Mouse (Mus musculus) limb, embryonic 11.5 days (tissue): ENCODE measurements around the gene Srr. TPM values are rescaled to one million over a fixed set of nuclear protein-coding genes. Genes with fewer than 3 reads are reported as not detected.

ENCODE experiments used
- ATAC-seq: fragments of 200-750 bp; cut with Nextera tagmentation; 2 replicates; pipeline ENCODE4 v1.8.0; 2017; ENCODE audit warnings: low read depth; ENCODE audit not compliant: insufficient number of reproducible peaks, low FRiP score, low TSS enrichment
- DNase-seq: peaks from one replicate; pipeline ENCODE4 v3.0.0-alpha.2; 2015; ENCODE audit warnings: low spot score
- H3K27ac ChIP-seq: fragments of 300-500 bp; sonication (generic); replicated peaks from 2 replicates; pipeline ENCODE4 v1.5.1; 2014; ENCODE audit warnings: low read depth, mild to moderate bottlenecking, low read length
- H3K27me3 ChIP-seq: fragments of 300-500 bp; sonication (generic); 2 replicates; pipeline ENCODE4 v1.6.1; 2014; ENCODE audit warnings: mild to moderate bottlenecking, low read length, mixed read lengths; ENCODE audit not compliant: control insufficient read depth, insufficient read depth
- H3K36me3 ChIP-seq: fragments of 300-500 bp; sonication (generic); 2 replicates; pipeline ENCODE4 v1.6.1; 2014; ENCODE audit warnings: mild to moderate bottlenecking, low read length, moderate library complexity, mixed read lengths; ENCODE audit not compliant: control insufficient read depth, insufficient read depth
- H3K4me1 ChIP-seq: fragments of 300-500 bp; sonication (generic); 2 replicates; pipeline ENCODE4 v1.6.1; 2014; ENCODE audit warnings: low read length, mixed read lengths; ENCODE audit not compliant: control insufficient read depth, insufficient read depth
- H3K4me2 ChIP-seq: fragments of 300-500 bp; sonication (generic); 2 replicates; pipeline ENCODE4 v1.6.1; 2014; ENCODE audit warnings: low read depth, mild to moderate bottlenecking, moderate library complexity; ENCODE audit not compliant: severe bottlenecking
- H3K4me3 ChIP-seq: fragments of 300-500 bp; sonication (generic); 2 replicates; pipeline ENCODE4 v1.5.1; 2014; ENCODE audit warnings: low read depth, low read length
- H3K9ac ChIP-seq: fragments of 300-500 bp; sonication (generic); 2 replicates; pipeline ENCODE4 v1.6.1; 2014; ENCODE audit warnings: mild to moderate bottlenecking, low read length
- H3K9me3 ChIP-seq: fragments of 300-500 bp; sonication (generic); 2 replicates; pipeline ENCODE4 v1.6.1; 2016; ENCODE audit warnings: low read length; ENCODE audit not compliant: control insufficient read depth
- WGBS: fragments of 180-500 bp; shearing (Covaris S2); extraction: QIAGEN DNeasy Blood & Tissue Kit; methylation state at CpG from one replicate; pipeline ENCODE4 v1.1.7; 2014; 5-methylcytosine and 5-hydroxymethylcytosine counted together
- polyA plus RNA-seq: library from polyadenylated mRNA; unstranded; fragments of >200 nt; fragmentation: Nextera tagmentation; extraction: Ambion mirVana; gene quantifications from 2 replicates; pipeline ENCODE4 v1.2.1, GENCODE M21; 2014

The Srr gene
- 23.0 and 24.5 TPM in 2 replicates for polyA plus RNA-seq

DNA sequence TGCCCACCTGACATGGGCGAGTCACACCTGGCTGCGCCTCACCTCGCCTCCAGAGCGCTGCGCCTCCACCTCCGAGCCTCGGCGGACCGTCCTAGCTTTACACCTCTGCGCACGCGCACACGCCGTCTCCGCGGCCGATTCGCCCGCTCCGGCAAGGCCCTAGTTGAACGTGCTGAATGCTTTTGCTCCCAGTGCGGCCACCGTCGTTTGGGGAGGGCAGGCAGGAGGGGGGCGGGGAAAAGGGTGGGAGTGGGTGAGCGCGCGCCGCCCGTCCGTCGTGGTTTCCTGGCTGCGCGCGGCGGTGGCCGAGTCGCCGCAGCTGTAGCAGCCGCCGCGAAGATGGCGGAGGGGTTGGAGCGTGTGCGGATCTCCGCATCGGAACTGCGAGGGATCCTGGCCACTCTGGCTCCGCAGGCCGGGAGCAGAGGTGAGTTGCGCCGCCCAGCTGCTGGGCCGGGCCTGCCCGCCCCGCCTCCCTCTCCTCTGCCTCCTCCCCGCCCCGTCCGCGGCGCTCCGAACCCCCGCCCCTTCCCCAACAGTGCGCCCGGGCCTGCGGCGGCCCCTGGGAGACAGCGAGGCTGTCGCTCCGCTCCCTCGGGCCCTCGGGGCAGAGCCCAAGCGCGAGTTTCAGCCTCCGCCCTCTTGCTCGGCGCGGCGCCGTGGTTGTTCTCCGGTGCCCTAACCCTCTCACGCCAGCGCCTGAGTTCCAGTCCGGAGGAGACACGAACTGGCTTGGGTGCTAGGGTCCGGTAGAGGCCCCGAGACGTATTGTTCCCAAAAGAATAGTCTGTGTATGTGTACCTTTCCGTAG, at the start of gene Srr, which contains the start of gene Smg6:
Srr (minus strand) TSS at position 372 of the 811 bp plus-strand sequence.
Smg6 (plus strand) TSS at position 247 of the 811 bp plus-strand sequence.
- H3K9me3 ChIP-seq: no peaks in the 10 kb centered on the region
- WGBS: 0% methylated on average over 76 of the region's 88 CpGs
- H3K9ac ChIP-seq: peak within 1 kb of the TSS; percentile 87
- H3K4me1 ChIP-seq: peaks cover 7% of the 10 kb centered on the region; the same call in 1 of the 2 replicates
- peak; percentile 94 for ATAC-seq
- H3K4me2 ChIP-seq: peak within 1 kb of the TSS; percentile 73
- peak; percentile 98 for DNase-seq
- H3K4me3 ChIP-seq: peak within 1 kb of the TSS; percentile 98
- no peaks in the 10 kb centered on the region for H3K27me3 ChIP-seq
- H3K27ac ChIP-seq: peak within 1 kb of the TSS; percentile 97
- H3K36me3 ChIP-seq: peaks cover 4% of the 10 kb centered on the region; the same call in 1 of the 2 replicates

DNA sequence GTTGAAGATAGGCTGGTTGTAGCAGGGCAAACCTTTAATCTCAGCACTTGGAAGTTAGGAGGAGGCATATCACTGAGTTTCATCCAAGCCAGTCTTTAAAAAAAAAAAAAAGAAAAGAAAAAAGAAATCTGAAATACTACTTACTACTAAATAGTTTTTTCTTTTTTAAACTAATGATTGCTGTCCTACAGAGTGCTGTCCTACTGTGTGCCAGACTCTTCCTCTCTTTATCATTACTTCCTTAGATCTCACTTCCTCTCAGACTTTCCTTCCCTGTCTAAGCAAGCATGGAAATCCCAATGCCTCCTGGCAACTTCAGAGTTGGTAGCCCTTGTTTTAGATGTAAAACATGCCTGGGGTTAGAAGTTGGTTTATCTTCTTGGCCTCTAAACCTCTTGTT, 48.9 kb upstream of the Srr start:
- H3K9ac ChIP-seq: no peak overlapping the region
- ATAC-seq (no peak), DNase-seq (no peak)
- H3K4me3 ChIP-seq: no peak overlapping the region
- H3K36me3 ChIP-seq: no peaks in the 10 kb centered on the region
- H3K27ac ChIP-seq: no peak overlapping the region
- H3K4me1 ChIP-seq: no peaks in the 10 kb centered on the region
- H3K4me2 ChIP-seq: no peak overlapping the region
- no peaks in the 10 kb centered on the region for H3K9me3 ChIP-seq
- H3K27me3 ChIP-seq: no peaks in the 10 kb centered on the region

DNA sequence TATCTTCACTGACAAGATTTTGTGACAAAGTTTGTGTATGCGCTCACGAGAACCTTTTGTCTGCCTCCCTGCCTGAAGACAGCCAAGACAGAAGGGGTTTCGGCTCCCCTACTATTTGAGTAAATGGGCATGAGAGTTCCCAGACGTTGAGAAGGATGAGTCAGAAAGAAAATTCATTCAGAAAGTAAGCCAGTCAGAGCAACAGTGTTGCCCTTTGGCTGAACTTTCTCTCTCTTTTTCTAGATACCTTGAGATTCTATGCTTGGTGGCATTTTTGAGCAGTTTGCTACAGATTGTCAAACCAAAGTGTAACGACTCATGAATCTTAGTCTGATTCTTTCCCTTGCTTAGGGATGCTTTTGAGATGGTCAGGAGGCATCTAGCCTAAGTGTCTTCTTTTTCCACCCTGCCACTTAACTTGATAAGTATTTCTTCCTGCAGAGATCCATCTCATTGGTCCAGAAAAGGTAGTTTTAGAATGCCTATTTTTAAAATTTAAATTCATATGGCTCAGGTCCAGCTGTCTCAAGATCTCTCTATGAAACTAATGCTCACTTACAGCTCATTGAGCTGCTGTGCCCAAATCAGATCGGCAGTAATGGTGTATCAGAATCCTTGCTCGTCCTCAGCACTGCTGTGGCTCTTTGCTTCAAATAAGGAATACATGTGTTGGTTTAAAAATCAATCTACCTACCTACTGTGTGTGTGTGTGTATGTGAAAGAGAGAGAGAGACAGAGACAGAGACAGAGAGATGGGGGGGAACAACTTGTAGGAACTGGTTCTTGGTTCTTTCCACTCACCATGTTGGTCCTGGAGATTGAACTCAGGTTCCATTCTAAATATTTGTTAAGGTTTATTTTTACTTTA, 47.8 kb upstream of the Srr start:
- WGBS: 90% methylated on average over 7 of the region's 7 CpGs
- H3K27ac ChIP-seq: no peak overlapping the region
- no peaks in the 10 kb centered on the region for H3K36me3 ChIP-seq
- H3K4me1 ChIP-seq: no peaks in the 10 kb centered on the region
- H3K27me3 ChIP-seq: no peaks in the 10 kb centered on the region
- no peak for ATAC-seq
- no peak overlapping the region for H3K4me3 ChIP-seq
- no peak overlapping the region for H3K4me2 ChIP-seq
- H3K9me3 ChIP-seq: no peaks in the 10 kb centered on the region
- DNase-seq: no peak
- no peak overlapping the region for H3K9ac ChIP-seq

DNA sequence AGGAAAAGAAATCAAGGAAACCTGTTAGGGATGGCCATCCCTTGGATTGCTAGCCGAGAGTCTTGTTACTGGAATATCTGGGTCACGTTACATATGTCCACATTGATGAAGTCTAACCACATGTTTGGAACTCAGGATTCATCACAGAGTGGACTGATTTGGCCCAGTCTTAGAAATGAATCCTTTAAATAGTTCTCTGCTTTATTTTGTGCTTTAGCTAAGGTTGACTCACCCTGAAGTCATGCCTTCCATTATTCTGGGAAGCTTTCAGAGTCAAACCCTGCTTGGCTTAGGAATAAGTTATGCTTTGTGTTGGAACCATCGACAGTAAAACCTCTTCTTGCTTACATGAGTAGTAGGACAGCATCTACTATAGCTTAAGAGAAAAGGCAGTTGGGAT, 39.8 kb upstream of the Srr start:
- no peaks in the 10 kb centered on the region for H3K27me3 ChIP-seq
- ATAC-seq (no peak), DNase-seq (no peak)
- no peaks in the 10 kb centered on the region for H3K4me1 ChIP-seq
- no peaks in the 10 kb centered on the region for H3K36me3 ChIP-seq
- WGBS: 95% methylated on average over 3 of the region's 3 CpGs
- no peak overlapping the region for H3K27ac ChIP-seq
- no peak overlapping the region for H3K4me2 ChIP-seq
- H3K4me3 ChIP-seq: no peak overlapping the region
- H3K9me3 ChIP-seq: no peaks in the 10 kb centered on the region
- H3K9ac ChIP-seq: no peak overlapping the region

DNA sequence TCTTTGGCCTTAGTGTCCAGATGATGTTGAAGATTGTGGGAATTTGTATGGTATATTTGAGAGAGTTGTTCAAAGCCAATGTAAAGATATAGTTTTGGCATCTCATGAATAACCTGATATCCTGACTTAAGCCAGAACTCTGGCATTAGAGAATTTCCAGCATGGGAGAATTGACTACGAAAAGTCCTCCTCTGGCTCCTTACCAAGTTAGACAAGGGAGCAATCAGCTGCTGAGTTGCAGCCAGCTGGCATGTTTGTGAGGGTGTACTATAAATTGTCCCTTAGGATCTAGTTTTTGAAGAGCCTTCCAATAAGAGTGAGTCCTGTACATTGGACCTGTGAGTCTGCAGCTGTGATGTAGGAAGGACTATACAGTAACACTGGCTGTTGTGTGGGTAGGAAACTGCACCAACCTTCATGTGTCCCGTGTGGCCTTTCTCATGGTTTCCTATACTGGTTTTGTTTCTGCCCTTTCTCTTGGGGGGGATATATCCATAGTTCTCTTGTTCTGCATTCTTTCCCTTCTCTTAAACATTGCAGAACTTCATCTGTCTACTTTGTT, 37.2 kb upstream of the Srr start:
- 94% methylated on average over 2 of the region's 2 CpGs for WGBS
- H3K36me3 ChIP-seq: no peaks in the 10 kb centered on the region
- ATAC-seq: no peak
- H3K9ac ChIP-seq: no peak overlapping the region
- H3K9me3 ChIP-seq: no peaks in the 10 kb centered on the region
- DNase-seq: no peak
- H3K4me2 ChIP-seq: no peak overlapping the region
- no peaks in the 10 kb centered on the region for H3K27me3 ChIP-seq
- H3K27ac ChIP-seq: no peak overlapping the region
- H3K4me3 ChIP-seq: no peak overlapping the region
- H3K4me1 ChIP-seq: no peaks in the 10 kb centered on the region

DNA sequence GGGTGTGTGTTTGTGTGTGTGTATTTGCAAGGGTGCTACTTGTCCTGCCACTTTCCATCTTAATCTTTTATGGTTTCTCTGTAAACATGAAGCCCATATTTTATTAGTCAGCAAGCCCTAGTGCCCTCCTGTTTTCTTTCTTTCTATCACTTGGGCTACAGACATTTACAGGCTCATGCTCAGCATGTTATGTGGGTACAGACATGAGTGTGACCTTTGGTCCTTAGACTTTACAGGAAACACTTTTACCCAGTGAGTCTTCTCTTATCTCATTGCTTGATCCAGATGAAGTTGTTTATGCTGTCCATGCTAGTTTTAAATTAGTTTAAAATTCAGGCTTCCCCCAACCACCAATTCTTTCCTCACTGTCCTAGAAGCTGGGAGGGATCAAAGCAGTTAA, 36.2 kb upstream of the Srr start:
- Histone ChIP-seq H3K27me3 (no peaks in the 10 kb centered on the region), H3K4me1 (no peaks in the 10 kb centered on the region), H3K27ac (no peak overlapping the region), H3K4me2 (no peak overlapping the region), H3K36me3 (no peaks in the 10 kb centered on the region), H3K4me3 (no peak overlapping the region), H3K9ac (no peak overlapping the region), H3K9me3 (no peaks in the 10 kb centered on the region)
- no peak for ATAC-seq
- no peak for DNase-seq

DNA sequence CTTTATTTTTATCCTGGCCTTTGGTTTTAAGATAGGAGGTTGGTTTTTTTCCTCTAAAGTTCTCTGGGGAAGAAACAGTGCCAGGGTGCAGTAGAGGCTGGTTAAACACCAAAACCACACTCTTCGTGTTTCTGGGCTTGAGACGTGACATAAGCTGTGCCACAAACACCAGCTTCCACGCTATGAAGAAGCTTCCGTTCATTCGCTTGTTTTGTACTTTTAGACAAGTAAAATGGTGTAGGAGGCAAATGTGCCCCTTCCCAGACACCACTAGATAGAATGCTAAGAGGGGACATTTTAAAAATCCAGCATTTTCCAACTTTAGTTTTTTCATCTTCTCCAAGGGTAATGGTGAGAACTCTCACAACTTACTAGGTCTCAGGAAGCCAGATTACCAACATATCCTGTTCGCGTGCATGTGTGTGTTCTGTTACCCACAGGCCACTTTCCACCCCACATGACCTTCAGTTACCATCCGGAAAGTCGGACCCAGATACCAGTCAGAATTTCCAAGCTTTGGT, 34.3 kb upstream of the Srr start:
- ATAC-seq (no peak), DNase-seq (no peak)
- Histone ChIP-seq H3K9ac (no peak overlapping the region), H3K9me3 (no peaks in the 10 kb centered on the region), H3K27ac (no peak overlapping the region), H3K4me1 (no peaks in the 10 kb centered on the region), H3K4me2 (no peak overlapping the region), H3K4me3 (no peak overlapping the region), H3K27me3 (no peaks in the 10 kb centered on the region), H3K36me3 (no peaks in the 10 kb centered on the region)
- 96% methylated on average over 9 of the region's 9 CpGs for WGBS

DNA sequence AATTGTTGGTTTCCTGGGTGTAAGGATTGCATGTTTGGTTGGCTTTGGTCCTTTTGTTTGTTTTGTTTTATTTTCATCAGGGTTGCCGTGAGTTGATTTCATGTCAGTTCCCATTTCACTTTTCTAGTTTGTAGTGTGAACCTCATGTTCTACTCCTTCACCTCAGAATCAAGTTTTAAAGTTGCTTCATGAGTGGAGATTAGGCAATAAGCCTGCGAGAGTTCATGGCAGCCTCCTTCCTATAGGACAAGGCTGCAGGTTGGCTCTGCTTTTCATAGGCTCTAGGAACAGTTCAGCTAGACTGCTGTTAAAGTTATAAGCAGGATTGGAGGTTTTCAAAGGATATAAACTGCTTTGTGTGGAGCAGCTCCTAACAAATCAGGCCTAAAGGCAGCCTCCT, 33.8 kb upstream of the Srr start:
- no peaks in the 10 kb centered on the region for H3K27me3 ChIP-seq
- DNase-seq (no peak), ATAC-seq (no peak)
- H3K4me3 ChIP-seq: no peak overlapping the region
- WGBS: 87% methylated on average over 2 of the region's 2 CpGs
- H3K4me2 ChIP-seq: no peak overlapping the region
- no peaks in the 10 kb centered on the region for H3K9me3 ChIP-seq
- H3K4me1 ChIP-seq: no peaks in the 10 kb centered on the region
- H3K36me3 ChIP-seq: no peaks in the 10 kb centered on the region
- no peak overlapping the region for H3K27ac ChIP-seq
- no peak overlapping the region for H3K9ac ChIP-seq
